Mouse (Mus musculus): ENCODE measurements around the gene Ubqln1. TPM values are rescaled to one million over a fixed set of nuclear protein-coding genes. Genes with fewer than 3 reads are reported as not detected.

Gene Ubqln1
- 100 to 1,000 TPM; 128 to 135 TPM for total RNA-seq (2021)

DNA sequence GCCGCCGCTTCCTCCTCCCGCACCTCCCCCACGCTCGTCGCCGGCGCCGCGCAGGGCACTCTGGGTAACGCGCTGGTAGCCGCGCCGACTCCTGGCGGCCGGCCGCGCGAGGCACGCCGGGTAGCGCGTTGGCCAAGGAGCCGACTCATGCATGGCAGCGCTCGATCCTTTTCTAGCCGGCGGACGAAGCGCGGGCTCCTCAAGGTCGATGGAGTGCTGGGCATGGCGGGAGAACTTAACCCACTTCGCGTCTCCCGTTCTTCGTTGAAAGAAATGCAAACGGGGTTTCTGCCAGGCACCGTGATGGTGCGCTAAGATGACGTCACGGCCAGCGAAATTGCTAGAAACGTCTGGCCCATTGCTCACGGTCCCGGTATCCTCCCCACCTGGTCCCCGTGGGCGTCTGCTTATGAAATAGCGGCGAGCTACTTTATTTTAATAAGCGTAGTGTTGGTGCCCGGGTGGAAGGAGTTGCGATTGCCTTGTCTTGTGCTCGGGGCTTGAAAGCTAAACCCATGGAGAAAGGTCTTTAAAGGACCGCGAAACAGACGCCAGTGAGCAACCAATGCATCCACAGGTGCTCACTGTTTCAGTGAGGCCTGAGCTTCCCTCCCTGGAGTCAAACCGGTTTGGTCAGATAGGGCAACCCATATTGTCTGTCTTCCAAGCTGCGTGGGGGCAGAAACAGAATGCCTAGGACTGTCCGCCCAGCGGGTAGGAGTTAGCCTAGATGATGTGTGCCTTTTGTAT is at the start of gene Ubqln1:
Gene Ubqln1, minus strand, starts transcription at position 62 of the 750 bp plus-strand sequence.
- intact Hi-C loops (cut with DNase I): no loop called here
- peak; percentile 76 to 93 for DNase-seq (ENCODE audit: extremely low spot score in 1 of 2, low spot score in 2 of 2)

- DNase-seq (ENCODE audit: extremely low spot score in 1 of 2, low spot score in 2 of 2): no peak
- intact Hi-C loops (cut with DNase I): no loop called here
These were observed 48.1 kb upstream of the Ubqln1 start for GRCm38 (mm10) chr13:58263546-58263945.

DNA sequence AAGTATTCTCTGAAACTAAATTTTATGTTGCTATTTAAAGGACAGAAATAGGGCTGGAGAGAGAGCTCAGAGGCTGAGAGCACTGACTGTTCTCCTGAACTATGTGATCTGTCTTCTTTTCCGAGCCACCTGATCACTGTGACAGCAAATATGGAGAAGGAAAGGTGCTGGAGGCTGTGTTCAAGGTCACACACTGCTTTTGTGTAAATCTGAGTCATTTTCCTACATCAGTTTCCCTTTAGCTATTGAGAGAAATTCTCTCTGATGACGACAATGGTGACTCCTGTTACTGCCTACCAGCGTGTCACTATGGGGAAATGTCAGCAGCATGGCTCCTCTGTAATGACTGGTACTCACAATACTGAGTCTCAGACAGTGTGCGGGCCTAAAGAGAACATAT is 46.2 kb upstream of the Ubqln1 start:
- intact Hi-C loops (cut with DNase I): no loop called here
- DNase-seq (ENCODE audit: extremely low spot score in 1 of 2, low spot score in 2 of 2): no peak

DNA sequence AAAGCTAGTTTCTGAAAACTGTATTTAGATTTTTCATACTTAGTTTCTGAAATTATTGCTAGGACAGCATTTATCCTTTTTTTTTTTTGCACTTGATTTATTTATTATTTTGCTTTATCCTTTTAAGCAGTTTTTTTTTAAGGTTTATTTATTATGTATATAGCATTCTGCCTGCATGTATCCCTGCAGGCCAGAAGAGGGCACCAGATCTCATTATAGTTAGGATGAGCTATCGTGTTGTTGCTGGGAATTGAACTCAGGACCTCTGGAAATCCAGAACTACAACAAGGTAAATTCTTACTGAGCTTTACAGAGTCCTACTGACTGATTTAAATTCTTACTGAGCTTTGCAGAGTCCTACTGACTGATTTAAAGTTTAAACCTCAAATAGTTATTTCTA is 37.8 kb upstream of the Ubqln1 start:
- no peak for DNase-seq (ENCODE audit: extremely low spot score in 1 of 2, low spot score in 2 of 2)
- intact Hi-C loops (cut with DNase I): no loop called here

- DNase-seq (ENCODE audit: extremely low spot score in 1 of 2, low spot score in 2 of 2): no peak
- intact Hi-C loops (cut with DNase I): no loop called here
These were observed 33.5 kb upstream of the Ubqln1 start for GRCm38 (mm10) chr13:58248957-58249356.

GRCm38 (mm10) chr13:58236536-58236935 is 21.1 kb upstream of the Ubqln1 start:
- no peak for DNase-seq (ENCODE audit: extremely low spot score in 1 of 2, low spot score in 2 of 2)
- intact Hi-C loops (cut with DNase I): no loop called here

GRCm38 (mm10) chr13:58232611-58233010 is 17.2 kb upstream of the Ubqln1 start:
- intact Hi-C loops (cut with DNase I): no loop called here
- DNase-seq (ENCODE audit: extremely low spot score in 1 of 2, low spot score in 2 of 2): peak in 1 of 2 experiments; percentile 51

DNA sequence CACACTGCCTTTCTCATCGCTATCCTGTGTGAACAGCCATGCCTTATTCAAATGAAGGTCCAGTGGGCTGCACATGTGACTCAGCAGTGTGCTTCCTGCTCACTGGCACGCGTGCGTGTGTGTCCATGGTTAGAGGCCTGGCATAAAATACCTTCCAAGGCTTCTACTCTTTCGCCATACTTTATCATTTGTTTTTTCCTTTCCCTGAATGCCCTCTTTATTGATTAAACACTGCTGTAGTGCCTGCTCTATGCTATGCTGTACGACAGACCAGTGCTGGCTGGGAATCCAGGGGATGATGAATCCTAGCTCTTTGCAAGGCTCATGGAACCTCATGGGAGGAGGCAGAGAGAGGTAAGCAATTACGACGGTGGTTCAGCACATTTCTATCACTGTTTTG is 16.6 kb upstream of the Ubqln1 start:
- intact Hi-C loops (cut with DNase I): no loop called here

DNA sequence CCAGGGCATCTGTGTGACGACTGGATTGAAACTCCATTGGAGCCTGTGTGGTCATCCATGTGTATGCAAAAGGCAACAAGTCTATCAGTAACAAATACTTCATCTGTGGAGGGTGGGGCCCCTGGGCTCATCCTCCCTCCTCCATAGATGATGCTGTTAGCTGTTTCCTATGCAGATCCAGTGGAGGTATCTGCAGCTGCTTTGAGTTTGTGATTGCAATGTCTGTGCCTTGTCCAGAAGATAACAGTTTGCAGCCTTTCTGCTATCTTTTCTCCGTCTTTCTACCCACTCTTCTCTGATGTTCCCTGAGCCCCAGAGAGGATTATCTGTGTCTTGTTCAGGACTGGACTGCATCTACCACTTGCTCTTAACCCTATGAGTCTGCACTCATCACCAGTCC is 13.2 kb upstream of the Ubqln1 start:
- DNase-seq (ENCODE audit: extremely low spot score in 1 of 2, low spot score in 2 of 2): no peak
- intact Hi-C loops (cut with DNase I): loop anchor here (5.0 kb wide), 1 partner anchor 36 kb away; no protein-coding TSS in a partner anchor

More for the DNA sequence above, 16.6 kb upstream of the Ubqln1 start:
- no peak for DNase-seq (ENCODE audit: extremely low spot score in 1 of 2, low spot score in 2 of 2)

- intact Hi-C loops (cut with DNase I): loop anchor here (5.0 kb wide), 1 partner anchor 33 kb away; no protein-coding TSS in a partner anchor
- no peak for DNase-seq (ENCODE audit: extremely low spot score in 1 of 2, low spot score in 2 of 2)
These were observed 10.2 kb upstream of the Ubqln1 start for GRCm38 (mm10) chr13:58225694-58226093.

- no peak for DNase-seq (ENCODE audit: extremely low spot score in 1 of 2, low spot score in 2 of 2)
- intact Hi-C loops (cut with DNase I): no loop called here
These were observed 4.8 kb upstream of the Ubqln1 start for GRCm38 (mm10) chr13:58220206-58220605.

DNA sequence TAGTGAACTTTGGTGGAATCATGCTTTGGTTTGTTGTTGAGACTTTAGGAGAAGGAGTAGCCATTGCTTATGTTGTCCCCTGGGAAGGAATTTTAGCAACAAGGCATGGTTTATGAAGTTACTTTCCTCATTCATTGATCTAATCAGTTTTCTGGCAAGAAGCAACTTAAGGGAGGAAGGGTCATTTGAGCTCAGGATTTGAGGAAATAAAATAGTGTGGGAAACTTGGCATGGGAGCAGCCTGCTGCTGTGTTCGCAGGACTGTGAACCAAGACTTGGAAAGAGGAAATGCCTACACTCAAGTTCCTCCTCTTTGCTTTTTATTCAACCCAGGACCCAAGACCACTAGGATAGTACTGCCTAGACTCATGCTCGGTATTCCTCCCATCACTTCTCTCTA is 2.1 kb upstream of the Ubqln1 start:
- intact Hi-C loops (cut with DNase I): no loop called here
- DNase-seq (ENCODE audit: extremely low spot score in 1 of 2, low spot score in 2 of 2): no peak

- DNase-seq (ENCODE audit: extremely low spot score in 1 of 2, low spot score in 2 of 2): no peak
- intact Hi-C loops (cut with DNase I): no loop called here
These were observed 942 bp upstream of the Ubqln1 start for GRCm38 (mm10) chr13:58216395-58216794.

DNA sequence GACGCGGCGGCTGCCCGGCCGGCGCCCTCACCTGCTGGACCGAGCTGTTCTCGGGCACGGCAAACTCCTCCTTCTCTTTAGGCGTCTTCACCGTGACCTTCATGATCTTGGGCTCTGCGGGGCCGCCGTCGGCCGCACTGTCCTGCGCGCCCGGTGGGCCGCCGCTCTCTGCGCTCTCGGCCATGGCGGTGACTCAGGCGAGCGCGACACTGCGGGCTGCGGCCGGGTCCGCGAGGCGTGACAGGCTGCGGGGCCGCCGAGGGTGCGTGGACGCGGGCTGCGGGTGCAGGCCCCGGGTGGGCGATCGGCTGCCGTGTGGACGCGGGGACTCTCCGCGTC is 231 bp downstream of the Ubqln1 start:
- DNase-seq (ENCODE audit: extremely low spot score in 1 of 2, low spot score in 2 of 2): no peak
- intact Hi-C loops (cut with DNase I): no loop called here

- intact Hi-C loops (cut with DNase I): no loop called here
- DNase-seq (ENCODE audit: extremely low spot score in 1 of 2, low spot score in 2 of 2): peak in 1 of 2 experiments; percentile 35
These were observed 854 bp downstream of the Ubqln1 start for GRCm38 (mm10) chr13:58214346-58215252.

DNA sequence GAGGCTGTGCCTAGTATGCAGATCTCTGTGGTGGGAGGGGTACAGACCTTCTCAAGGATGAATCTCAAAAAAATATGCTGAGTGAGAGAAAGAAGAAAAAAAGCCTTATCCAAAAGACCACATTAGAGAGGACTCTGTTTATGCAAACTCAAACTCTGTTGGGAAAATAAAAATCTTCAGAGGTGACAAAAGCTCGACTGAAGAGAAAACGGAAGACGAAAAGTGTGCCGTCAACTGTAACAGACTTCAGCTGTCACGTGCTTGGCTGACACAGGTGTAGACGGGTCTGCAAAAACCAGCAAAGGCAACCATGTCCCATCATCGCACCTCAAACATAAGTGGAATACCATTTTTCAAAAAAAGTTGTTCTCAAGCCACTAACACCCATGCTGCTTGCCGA is 1.7 kb downstream of the Ubqln1 start:
- intact Hi-C loops (cut with DNase I): no loop called here
- DNase-seq (ENCODE audit: extremely low spot score in 1 of 2, low spot score in 2 of 2): no peak

DNA sequence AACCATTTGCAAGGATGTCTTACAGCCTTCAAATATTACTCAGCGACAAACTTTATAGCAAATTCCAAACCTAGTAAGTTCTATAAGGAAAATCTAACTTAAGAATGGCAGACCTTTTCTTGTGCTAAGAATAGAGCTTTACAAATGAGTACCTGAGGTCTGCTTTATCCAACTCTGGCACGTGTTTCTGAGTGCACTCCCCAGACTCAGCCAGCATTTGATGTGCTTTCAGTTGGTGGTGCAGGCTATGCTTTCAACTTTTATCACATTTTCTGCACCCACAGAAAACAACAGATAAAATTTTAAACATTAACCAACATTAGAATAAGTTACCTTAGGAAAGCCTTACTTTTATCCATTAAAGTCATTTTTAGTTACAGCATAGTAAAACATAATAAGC is 2.9 kb downstream of the Ubqln1 start:
- intact Hi-C loops (cut with DNase I): no loop called here
- DNase-seq (ENCODE audit: extremely low spot score in 1 of 2, low spot score in 2 of 2): no peak

DNA sequence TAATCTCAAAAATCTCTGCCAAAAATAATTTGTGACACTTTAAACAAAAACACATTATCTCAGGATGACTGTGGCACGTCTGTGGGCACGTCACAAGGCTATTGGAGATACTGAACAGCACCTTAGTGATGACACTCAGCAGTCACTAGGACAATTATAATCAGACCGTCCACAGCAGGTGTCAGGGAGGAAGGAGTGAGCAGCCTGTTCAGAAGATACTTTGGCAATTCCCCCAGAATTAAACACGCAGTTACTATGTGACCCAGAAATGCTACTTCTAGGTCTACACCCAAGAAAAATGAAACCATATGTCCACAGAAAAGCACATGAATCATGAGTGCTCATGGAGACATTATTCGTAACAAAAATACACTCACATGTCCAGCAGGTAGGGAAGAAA is 5.0 kb downstream of the Ubqln1 start:
- DNase-seq (ENCODE audit: extremely low spot score in 1 of 2, low spot score in 2 of 2): no peak
- intact Hi-C loops (cut with DNase I): no loop called here

DNA sequence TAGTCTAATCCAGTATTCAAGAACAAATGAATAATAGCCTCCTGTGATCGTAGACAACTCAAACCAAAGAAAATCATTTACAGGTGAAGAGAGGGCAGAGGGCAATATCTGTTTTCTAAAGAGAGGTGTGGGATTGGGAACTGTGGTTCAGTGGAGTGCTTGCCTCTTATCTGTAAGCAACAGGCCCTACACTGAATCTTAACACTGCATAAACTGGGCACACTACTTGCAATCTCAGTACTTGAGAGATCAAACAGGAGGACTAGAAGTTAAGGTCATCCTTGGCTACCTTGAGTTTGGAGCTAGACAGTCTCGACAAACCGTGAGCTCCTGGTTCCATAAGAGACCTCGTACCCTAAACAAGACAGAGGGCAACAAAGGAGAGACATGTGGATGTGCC is 9.4 kb downstream of the Ubqln1 start:
- intact Hi-C loops (cut with DNase I): no loop called here
- DNase-seq (ENCODE audit: extremely low spot score in 1 of 2, low spot score in 2 of 2): no peak

DNA sequence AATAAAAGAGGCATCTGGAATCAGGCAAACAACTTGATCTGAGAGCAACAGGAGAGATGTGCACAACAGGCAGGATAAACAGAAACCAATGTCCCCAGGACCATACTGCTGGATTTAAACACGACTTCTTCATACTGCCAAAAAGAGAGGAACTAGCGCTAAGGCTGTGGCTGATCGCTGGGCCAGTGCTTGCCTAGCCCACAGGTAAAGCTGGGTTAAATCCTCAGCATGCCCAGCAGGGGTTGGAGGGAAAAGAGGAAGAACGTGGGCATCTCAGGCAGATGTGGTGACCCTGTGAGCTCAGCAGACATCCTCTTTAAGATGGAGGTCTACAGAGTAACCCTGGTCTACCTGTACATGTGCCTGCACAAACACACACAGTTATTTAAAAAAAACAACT is 10.5 kb downstream of the Ubqln1 start:
- intact Hi-C loops (cut with DNase I): no loop called here
- no peak for DNase-seq (ENCODE audit: extremely low spot score in 1 of 2, low spot score in 2 of 2)

Measured in left cerebral cortex, postnatal 10 days (tissue).